Mouse (Mus musculus) limb, embryonic 10.5 days (tissue): ENCODE measurements at regions not wholly inside any gene's neighbourhood (a gene's known extent, or its start where the extent isn't known, plus 50 kb on each side); places are given as distances from the start of the nearest gene placed in this dataset.

ENCODE experiments used
- DNase-seq: peaks from one replicate; pipeline ENCODE4 v3.0.0-alpha.2; 2017; ENCODE audit warnings: low spot score
- H3K27ac ChIP-seq: fragments of 300-500 bp; sonication (generic); 2 replicates; pipeline ENCODE4 v1.5.1; 2016; ENCODE audit warnings: mild to moderate bottlenecking
- H3K27me3 ChIP-seq: fragments of 300-500 bp; sonication (generic); 2 replicates; pipeline ENCODE4 v1.6.1; 2016; ENCODE audit warnings: low read depth, mild to moderate bottlenecking; ENCODE audit not compliant: poor library complexity, severe bottlenecking
- H3K36me3 ChIP-seq: fragments of 300-500 bp; sonication (generic); 2 replicates; pipeline ENCODE4 v1.6.1; 2016; ENCODE audit warnings: mild to moderate bottlenecking, moderate library complexity
- H3K4me1 ChIP-seq: fragments of 300-500 bp; sonication (generic); 2 replicates; pipeline ENCODE4 v1.6.1; 2016
- H3K4me3 ChIP-seq: fragments of 300-500 bp; sonication (generic); 2 replicates; pipeline ENCODE4 v1.5.1; 2016; ENCODE audit warnings: mild to moderate bottlenecking, moderate library complexity
- H3K9me3 ChIP-seq: fragments of 300-500 bp; sonication (generic); replicated peaks from 2 replicates; pipeline ENCODE4 v1.6.1; 2016; ENCODE audit warnings: mild to moderate bottlenecking
- WGBS: fragments of 180-500 bp; shearing (Covaris S2); methylation state at CpG from one replicate; pipeline ENCODE4 v1.1.7; 2016; 5-methylcytosine and 5-hydroxymethylcytosine counted together

DNA sequence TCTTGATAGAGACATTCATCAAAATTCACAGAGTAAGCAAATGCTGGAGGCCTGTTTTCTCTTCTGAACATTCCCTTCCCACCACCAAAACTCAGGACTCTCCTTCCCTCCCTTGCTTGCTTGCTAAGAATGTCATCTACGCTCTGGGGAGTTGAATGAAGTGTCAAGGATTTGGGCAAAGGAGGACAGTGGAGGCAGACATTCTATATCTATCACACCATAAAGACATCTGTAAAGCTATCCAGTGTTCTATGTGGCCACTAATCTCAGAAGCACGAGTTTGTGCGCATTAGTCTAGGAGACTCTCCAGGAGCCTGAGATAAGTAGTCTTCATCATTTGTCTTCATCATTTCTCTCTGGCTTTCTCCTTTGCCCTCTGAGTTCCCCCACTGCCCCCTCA lies 94.1 kb upstream of the Dapk1 start:
- Histone ChIP-seq H3K4me3 (no peak overlapping the region), H3K9me3 (no peaks in the 10 kb centered on the region), H3K36me3 (no peaks in the 10 kb centered on the region), H3K4me1 (peaks cover 13% of the 10 kb centered on the region), H3K27ac (0 out of 2 replicates have a peak overlapping the region, but pooled peaks have one; percentile 4), H3K27me3 (no peaks in the 10 kb centered on the region)
- DNase-seq = no peak
- WGBS = 40% methylated on average over 3 of the region's 3 CpGs

DNA sequence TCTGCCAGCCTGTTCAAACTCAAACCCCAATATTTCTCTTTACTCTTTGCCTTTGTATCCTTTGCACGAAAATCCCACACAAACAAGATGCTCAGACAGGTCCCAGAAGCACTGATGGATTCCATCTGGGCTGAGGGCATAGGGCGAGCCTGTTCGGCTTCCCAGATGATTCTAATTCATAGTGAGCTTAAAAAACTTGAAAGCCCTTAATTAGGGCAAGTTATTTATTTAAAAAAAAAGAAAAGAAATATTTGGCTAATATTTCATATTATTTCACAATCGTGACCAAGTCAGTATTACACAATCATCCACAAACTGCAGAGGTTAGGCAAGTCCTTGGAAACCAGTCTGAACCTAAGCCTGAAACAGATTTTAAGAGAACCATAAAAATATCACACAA lies 93.7 kb upstream of the Dapk1 start:
- Histone ChIP-seq H3K9me3 (no peaks in the 10 kb centered on the region), H3K4me1 (peaks cover 13% of the 10 kb centered on the region), H3K27me3 (no peaks in the 10 kb centered on the region), H3K36me3 (no peaks in the 10 kb centered on the region), H3K4me3 (no peak overlapping the region), H3K27ac (0 out of 2 replicates have a peak overlapping the region, but pooled peaks have one; percentile 4)
- DNase-seq = no peak
- 26% methylated on average over 4 of the region's 4 CpGs for WGBS

DNA sequence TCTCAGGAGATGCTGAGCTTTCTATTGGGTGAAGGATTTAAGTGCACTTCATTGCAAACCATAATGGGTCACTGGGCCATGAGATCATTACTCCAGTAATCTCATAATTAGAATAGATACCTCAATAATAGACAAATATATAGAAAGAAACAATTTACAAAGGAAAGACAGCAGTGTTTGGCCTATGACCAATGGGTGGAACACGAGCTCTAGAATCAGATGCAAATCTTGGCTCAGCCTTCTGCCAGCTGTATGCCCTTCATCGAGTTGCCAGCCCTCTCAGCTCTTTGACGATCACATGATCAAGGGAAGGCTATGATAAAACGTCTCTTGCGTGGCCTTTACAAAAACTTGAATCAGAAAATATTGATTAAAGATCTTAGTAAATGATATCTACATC lies 92.9 kb upstream of the Dapk1 start:
- Histone ChIP-seq H3K36me3 (no peaks in the 10 kb centered on the region), H3K4me3 (no peak overlapping the region), H3K27ac (no peak overlapping the region), H3K9me3 (no peaks in the 10 kb centered on the region), H3K4me1 (peaks cover 13% of the 10 kb centered on the region), H3K27me3 (no peaks in the 10 kb centered on the region)
- DNase-seq = no peak
- WGBS = 85% methylated on average over 5 of the region's 5 CpGs

DNA sequence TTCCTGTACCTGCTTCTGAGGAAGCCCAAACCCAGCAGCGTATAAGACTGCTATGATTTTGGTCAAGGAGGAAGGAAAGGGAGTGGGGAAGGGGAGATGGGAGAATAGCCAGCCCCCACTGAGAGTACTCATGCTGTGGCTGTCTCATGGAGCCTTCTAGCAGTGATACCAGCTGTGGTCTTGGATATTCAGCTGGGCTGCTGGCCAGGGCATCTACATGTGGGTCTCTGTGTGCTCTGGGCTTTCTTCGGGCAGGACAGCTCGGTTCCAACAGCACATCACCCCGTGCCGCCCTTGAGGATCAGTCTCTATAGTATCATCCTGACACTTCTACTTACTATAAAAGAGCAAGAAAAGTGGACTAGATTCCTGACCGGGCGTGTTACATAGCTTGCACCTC lies 90.6 kb upstream of the Dapk1 start:
- Histone ChIP-seq H3K27me3 (no peaks in the 10 kb centered on the region), H3K27ac (no peak overlapping the region), H3K36me3 (no peaks in the 10 kb centered on the region), H3K9me3 (no peaks in the 10 kb centered on the region), H3K4me1 (peaks cover 13% of the 10 kb centered on the region), H3K4me3 (no peak overlapping the region)
- no peak for DNase-seq
- 94% methylated on average over 7 of the region's 7 CpGs for WGBS

DNA sequence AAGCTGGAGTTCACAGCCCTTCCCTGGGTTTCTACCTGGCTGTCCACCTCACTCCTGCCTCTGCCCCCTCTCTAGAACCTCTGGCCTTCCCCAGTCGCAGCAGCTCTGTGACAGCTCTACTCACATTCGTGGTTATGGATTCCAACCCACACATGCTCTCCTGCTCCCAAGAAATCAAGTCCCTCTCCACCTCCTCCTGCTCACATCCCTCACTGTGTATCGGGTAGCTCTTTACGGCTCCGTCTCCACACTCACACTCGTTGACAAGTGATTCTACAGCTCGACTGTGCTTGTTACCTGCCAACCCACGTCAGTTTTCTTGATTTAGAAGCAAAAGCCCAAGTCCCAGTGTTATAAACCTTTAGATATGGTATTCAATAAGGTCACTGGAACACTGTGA lies 90.1 kb upstream of the Dapk1 start:
- 88% methylated on average over 8 of the region's 8 CpGs for WGBS
- no peaks in the 10 kb centered on the region for H3K27me3 ChIP-seq
- H3K4me3 ChIP-seq = no peak overlapping the region
- H3K9me3 ChIP-seq = no peaks in the 10 kb centered on the region
- DNase-seq = no peak
- H3K27ac ChIP-seq = no peak overlapping the region
- no peaks in the 10 kb centered on the region for H3K36me3 ChIP-seq
- H3K4me1 ChIP-seq = peaks cover 13% of the 10 kb centered on the region

DNA sequence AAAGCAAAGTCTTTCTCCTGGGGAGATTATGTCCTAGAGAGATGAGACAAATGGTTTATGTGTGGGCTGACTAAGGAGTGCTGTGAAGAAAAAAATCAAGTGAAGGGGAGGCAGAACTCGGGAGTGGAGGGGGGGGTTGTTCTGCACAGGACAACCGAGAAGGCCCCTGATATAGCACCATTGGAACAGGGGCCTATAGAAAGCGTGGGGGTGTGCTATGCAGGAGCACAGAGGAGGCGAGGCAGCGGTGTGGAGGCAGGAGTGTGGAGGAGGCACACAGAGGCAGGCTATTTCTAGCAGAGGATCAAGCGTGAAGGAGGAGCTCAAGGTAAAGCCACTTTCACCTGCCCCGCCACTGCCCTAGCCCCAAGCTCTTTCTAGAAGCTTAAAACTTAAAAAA lies 88.0 kb upstream of the Dapk1 start:
- no peak overlapping the region for H3K27ac ChIP-seq
- H3K36me3 ChIP-seq = no peaks in the 10 kb centered on the region
- DNase-seq = no peak
- H3K27me3 ChIP-seq = no peaks in the 10 kb centered on the region
- 86% methylated on average over 7 of the region's 7 CpGs for WGBS
- peaks cover under 1% of the 10 kb centered on the region; the same call in 1 of the 2 replicates for H3K4me1 ChIP-seq
- no peaks in the 10 kb centered on the region for H3K9me3 ChIP-seq
- H3K4me3 ChIP-seq = no peak overlapping the region

DNA sequence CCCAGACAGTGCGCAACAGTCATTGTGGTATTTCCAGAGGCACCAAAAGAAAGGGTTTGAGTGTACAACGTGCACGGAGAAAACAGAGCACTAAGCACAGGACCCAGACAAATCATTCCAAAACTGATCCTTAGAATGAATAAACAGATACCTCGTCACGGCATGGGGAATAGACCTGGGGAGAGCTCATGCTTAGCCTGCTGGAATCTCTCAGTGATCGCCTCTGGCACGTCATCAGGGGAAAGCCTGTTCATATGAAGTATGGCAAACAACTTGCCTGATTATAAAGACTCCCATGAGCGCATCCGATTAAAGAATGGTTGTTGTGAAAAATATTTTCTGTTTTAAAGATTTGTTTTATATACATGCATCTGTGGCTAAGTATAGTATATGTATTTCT lies 86.9 kb upstream of the Dapk1 start:
- 89% methylated on average over 9 of the region's 9 CpGs for WGBS
- no peak for DNase-seq
- Histone ChIP-seq H3K4me1 (no peaks in the 10 kb centered on the region), H3K9me3 (no peaks in the 10 kb centered on the region), H3K36me3 (no peaks in the 10 kb centered on the region), H3K27me3 (no peaks in the 10 kb centered on the region), H3K27ac (no peak overlapping the region), H3K4me3 (no peak overlapping the region)

DNA sequence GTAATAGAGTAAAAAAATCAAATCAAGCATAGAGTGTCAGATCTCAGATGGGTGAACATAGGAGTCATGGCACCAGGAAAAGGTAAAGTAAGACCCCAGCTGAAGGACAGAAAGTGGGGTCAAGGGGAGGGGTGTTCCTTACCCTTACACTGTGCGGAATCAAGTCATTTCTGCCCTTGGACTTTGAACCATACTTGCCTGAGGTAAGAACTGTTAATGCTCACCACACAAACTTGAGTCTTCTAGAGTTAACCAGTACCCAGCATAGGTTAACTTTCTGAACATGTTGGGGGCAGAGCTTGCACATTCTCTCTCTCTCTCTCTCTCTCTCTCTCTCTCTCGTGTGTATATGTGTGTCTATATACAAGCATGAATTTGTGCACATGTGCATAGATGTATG lies 83.7 kb upstream of the Dapk1 start:
- H3K4me1 ChIP-seq = peaks cover 2% of the 10 kb centered on the region; the same call in 1 of the 2 replicates
- H3K27ac ChIP-seq = no peak overlapping the region
- no peaks in the 10 kb centered on the region for H3K27me3 ChIP-seq
- H3K9me3 ChIP-seq = no peaks in the 10 kb centered on the region
- no peaks in the 10 kb centered on the region for H3K36me3 ChIP-seq
- no peak for DNase-seq
- 94% methylated on average over 2 of the region's 2 CpGs for WGBS
- no peak overlapping the region for H3K4me3 ChIP-seq

DNA sequence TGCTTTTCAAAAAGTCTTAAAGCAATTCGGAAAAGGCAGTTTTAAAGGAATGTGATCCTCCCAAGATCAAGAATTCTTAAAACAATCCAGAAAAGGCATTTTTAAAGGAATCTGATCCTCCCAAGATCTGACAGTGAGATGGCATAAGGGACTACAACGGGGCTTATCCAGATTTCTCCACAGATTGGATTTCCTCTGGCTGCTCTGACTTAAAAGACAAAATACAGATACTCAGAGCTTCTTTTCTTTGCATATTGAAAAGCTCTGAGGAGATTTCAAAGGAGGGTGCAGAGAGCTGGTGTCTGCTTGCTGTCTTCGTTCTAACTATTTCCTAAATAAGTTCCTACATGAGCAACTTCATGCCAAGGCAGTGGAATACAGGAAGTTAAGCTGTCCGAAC lies 82.0 kb upstream of the Dapk1 start:
- H3K27ac ChIP-seq = no peak overlapping the region

DNA sequence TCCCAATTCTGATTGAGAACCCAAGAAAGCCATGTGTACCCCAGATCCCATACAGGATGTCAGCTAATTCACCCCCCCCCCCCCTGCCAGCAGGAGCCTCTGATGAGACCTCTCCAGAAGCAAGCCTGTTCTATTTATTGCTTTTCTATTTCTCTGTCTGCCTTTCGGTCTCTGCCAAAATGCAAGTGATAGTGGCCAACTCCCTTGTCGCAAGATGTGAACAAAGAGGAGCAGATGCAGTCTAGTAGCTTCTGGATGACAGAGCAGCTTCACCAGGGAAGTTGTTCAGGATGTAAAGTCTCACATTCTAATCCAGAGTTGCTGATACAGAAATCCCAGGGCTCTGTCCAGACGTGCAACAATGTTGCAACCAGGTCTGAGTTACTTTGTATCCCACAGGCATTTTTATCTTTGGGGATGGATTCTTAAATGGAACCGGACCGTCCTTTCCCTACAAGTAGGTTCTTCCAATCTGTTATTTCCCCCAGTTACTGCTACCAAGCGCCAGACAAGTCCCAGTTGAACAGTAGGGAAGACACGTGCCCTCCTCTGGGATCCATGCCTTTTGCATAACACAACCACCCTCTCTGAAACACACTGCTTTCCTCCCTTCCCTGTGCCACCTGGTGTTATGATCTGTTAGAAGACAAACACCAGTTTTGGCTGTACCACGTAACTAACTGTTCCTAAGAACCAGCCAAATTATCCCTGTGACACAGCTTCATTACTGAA lies 78.9 kb upstream of the Dapk1 start:
- WGBS = 77% methylated on average over 8 of the region's 8 CpGs
- H3K4me1 ChIP-seq = peaks cover 2% of the 10 kb centered on the region; the same call in 1 of the 2 replicates

More for the DNA sequence above, 82.0 kb upstream of the Dapk1 start:
- H3K4me1 ChIP-seq = peaks cover 2% of the 10 kb centered on the region; the same call in 1 of the 2 replicates
- H3K9me3 ChIP-seq = no peaks in the 10 kb centered on the region
- H3K27me3 ChIP-seq = no peaks in the 10 kb centered on the region
- DNase-seq = no peak
- H3K4me3 ChIP-seq = no peak overlapping the region
- no peaks in the 10 kb centered on the region for H3K36me3 ChIP-seq
- 82% methylated on average over 4 of the region's 4 CpGs for WGBS

DNA sequence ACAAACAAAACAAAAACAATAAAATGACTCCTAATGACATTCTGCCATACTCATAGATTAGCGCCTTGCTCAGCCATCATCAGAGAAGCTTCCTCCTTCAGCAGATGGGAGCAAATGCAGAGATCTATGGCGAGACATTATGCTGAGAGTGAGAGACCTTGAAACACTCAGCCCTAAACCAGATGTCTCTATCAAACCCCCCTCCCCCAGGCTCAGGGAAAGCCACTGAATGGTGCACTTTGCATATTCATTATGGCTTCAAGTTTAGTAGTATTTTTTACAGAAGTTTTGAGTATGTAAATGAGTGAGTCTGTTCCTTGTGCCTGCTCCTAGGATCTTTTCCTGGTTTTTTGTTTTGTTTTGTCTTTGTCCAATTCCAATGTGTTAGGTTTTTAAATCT lies 73.9 kb upstream of the Dapk1 start:
- no peak overlapping the region for H3K27ac ChIP-seq
- H3K27me3 ChIP-seq = no peaks in the 10 kb centered on the region
- no peak for DNase-seq
- peaks cover 23% of the 10 kb centered on the region for H3K4me1 ChIP-seq
- no peaks in the 10 kb centered on the region for H3K36me3 ChIP-seq
- no peak overlapping the region for H3K4me3 ChIP-seq
- 87% methylated on average over 2 of the region's 2 CpGs for WGBS
- H3K9me3 ChIP-seq = no peaks in the 10 kb centered on the region

More for the DNA sequence above, 78.9 kb upstream of the Dapk1 start:
- Histone ChIP-seq H3K27ac (no peak overlapping the region), H3K9me3 (no peaks in the 10 kb centered on the region), H3K27me3 (no peaks in the 10 kb centered on the region), H3K4me3 (no peak overlapping the region), H3K36me3 (no peaks in the 10 kb centered on the region)
- DNase-seq = no peak

DNA sequence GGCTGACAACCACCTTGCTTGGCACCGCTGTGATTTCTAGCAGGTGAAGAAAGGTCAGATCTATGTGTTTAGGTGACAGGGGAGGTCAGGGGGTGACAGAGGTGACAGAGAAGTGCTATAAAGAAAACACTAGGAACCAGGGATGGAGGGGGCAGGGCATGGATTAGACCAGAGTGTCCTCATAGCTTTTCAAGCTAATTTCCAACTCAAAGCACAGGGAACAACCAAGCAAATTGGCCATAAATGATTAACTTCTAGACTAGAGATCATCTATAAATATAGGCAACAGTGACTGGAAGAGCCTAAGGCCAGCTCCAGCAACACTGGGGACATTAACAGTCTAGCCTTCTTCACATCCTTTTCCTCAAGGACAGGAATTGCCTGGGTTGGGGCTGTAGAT lies 72.9 kb upstream of the Dapk1 start:
- H3K4me1 ChIP-seq = peaks cover 23% of the 10 kb centered on the region
- no peak overlapping the region for H3K4me3 ChIP-seq
- no peaks in the 10 kb centered on the region for H3K9me3 ChIP-seq
- H3K27ac ChIP-seq = 0 out of 2 replicates have a peak overlapping the region, but pooled peaks have one; percentile 19
- no peaks in the 10 kb centered on the region for H3K36me3 ChIP-seq
- 23% methylated on average over 1 of the region's 1 CpGs for WGBS
- DNase-seq = no peak
- H3K27me3 ChIP-seq = no peaks in the 10 kb centered on the region

DNA sequence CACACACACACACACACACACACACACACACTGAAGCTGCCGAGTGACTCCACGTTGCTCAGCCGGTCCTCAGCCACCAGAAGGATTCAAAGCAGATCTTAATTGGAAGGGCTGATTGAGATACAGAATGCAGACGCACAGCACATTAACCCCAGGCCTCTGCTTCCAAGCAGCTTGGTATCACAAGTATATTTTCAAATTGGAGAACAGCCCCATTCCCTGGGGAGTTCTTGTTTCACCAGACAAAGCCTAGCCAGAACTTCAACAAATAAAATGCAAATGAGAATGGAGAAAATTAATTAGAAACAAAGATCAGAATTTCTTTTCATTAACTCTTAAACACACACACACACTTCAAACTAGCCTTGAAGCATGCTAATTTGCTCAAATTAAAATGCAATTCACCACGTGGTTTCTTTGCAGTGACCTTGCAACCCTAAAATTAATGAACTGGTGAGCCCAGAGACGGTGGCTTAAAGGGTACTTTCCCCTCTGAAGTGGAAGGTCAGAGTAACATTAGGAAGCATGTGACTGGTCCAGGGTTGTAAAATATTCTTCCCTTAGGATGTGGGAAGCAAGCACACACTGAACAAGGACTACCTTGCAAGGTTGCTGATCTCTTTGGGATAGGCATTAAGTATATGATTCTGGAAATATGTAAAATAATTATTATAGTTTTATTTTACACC lies 72.2 kb upstream of the Dapk1 start:
- no peak overlapping the region for H3K4me3 ChIP-seq
- H3K27ac ChIP-seq = 0 out of 2 replicates have a peak overlapping the region, but pooled peaks have one; percentile 19
- H3K36me3 ChIP-seq = no peaks in the 10 kb centered on the region
- H3K9me3 ChIP-seq = no peaks in the 10 kb centered on the region
- DNase-seq = no peak
- H3K27me3 ChIP-seq = no peaks in the 10 kb centered on the region
- WGBS = 15% methylated on average over 6 of the region's 6 CpGs
- peaks cover 23% of the 10 kb centered on the region for H3K4me1 ChIP-seq
